In genomic region chr5:31452562-31452878, GRCm38 (mm10) we compare ENCODE assay signal across 8 mouse cellular contexts. TPM values are rescaled to one million over a fixed set of nuclear protein-coding genes. Genes with fewer than 3 reads are reported as not detected.
DNase-seq lines count a peak whose midpoint lies in the region; ATAC-seq and TF ChIP-seq lines count a peak whose summit lies in the region.

No protein-coding gene starts in this region.

- peak overlapping the region; percentile 59 for H3K9ac ChIP-seq in kidney, postnatal 0 days (ENCODE audit: low read depth, low read length)
- peak overlapping the region; percentile 83 for H3K9ac ChIP-seq in embryonic facial prominence, embryonic 13.5 days
- H3K9ac ChIP-seq in intestine, postnatal 0 days (ENCODE audit: low read depth, low read length) = peak overlapping the region; percentile 53

- no peak for TF ChIP-seq POLR2A in myocyte (IDR thresholded peaks at IDR 0.05; ENCODE audit: insufficient read length, low read depth)

- no peak overlapping the region for H3K27ac ChIP-seq in kidney, postnatal 0 days
- peak overlapping the region; percentile 60; the same call in 1 of the 2 replicates for H3K27ac ChIP-seq in embryonic facial prominence, embryonic 13.5 days
- H3K27ac ChIP-seq in intestine, postnatal 0 days (ENCODE audit: low read depth, low read length) = peak overlapping the region; percentile 76

- H3K4me3 ChIP-seq in kidney, postnatal 0 days (replicated peaks; ENCODE audit: low read depth, low read length) = peak overlapping the region; percentile 53
- peak overlapping the region; percentile 55 for H3K4me3 ChIP-seq in embryonic facial prominence, embryonic 13.5 days
- peak overlapping the region; percentile 51 for H3K4me3 ChIP-seq in intestine, postnatal 0 days (ENCODE audit: low read depth, low read length)
- peak overlapping the region; percentile 57 for H3K4me3 ChIP-seq in myocyte

- H3ac ChIP-seq in myocyte (ENCODE audit: control insufficient read depth, insufficient read length) = no peak overlapping the region

- no peak for TF ChIP-seq CTCF in kidney, postnatal 0 days (IDR thresholded peaks at IDR 0.05; ENCODE audit: low read depth)
- TF ChIP-seq CTCF in intestine, postnatal 0 days (IDR thresholded peaks at IDR 0.05; ENCODE audit: low read depth) = no peak

- peaks cover 40% of the 10 kb centered on the region for H3K79me2 ChIP-seq in myocyte (ENCODE audit: control insufficient read depth, insufficient read depth)

- H3K4me1 ChIP-seq in kidney, postnatal 0 days (replicated peaks; ENCODE audit: insufficient read depth, low read length) = 0 out of 2 replicates have a peak, but pooled peaks cover 9% of the 10 kb centered on the region
- peaks cover 13% of the 10 kb centered on the region for H3K4me1 ChIP-seq in embryonic facial prominence, embryonic 13.5 days
- no peaks in the 10 kb centered on the region for H3K4me1 ChIP-seq in intestine, postnatal 0 days (replicated peaks; ENCODE audit: control insufficient read depth, insufficient read depth, low read length)

- no peak for DNase-seq in kidney, postnatal 0 days (ENCODE audit: low spot score)
- no peak for DNase-seq in kidney, postnatal 4 days
- no peak for DNase-seq in cerebellum, postnatal 10 days
- no peak for DNase-seq in Muller cell, postnatal 12 days (ENCODE audit: inconsistent ontology term)
- no peak for DNase-seq in layer of hippocampus, postnatal 36 days

- H3K9me3 ChIP-seq in kidney, postnatal 0 days (replicated peaks; ENCODE audit: low read length) = no peaks in the 10 kb centered on the region
- no peaks in the 10 kb centered on the region for H3K9me3 ChIP-seq in embryonic facial prominence, embryonic 13.5 days
- no peaks in the 10 kb centered on the region for H3K9me3 ChIP-seq in intestine, postnatal 0 days (ENCODE audit: control insufficient read depth)

- ATAC-seq in kidney, postnatal 0 days (replicated peaks; ENCODE audit: low FRiP score, low read depth) = no peak
- ATAC-seq in embryonic facial prominence, embryonic 13.5 days (ENCODE audit: insufficient number of reproducible peaks, insufficient read depth, low FRiP score, low TSS enrichment, low read depth) = no peak
- ATAC-seq in intestine, postnatal 0 days = peak; percentile 16; the same call in 1 of the 2 replicates

- no peaks in the 10 kb centered on the region for H3K27me3 ChIP-seq in kidney, postnatal 0 days (ENCODE audit: insufficient read depth, low read length)
- no peaks in the 10 kb centered on the region for H3K27me3 ChIP-seq in embryonic facial prominence, embryonic 13.5 days
- H3K27me3 ChIP-seq in intestine, postnatal 0 days (replicated peaks; ENCODE audit: control insufficient read depth, insufficient read depth, low read length) = no peaks in the 10 kb centered on the region
- H3K27me3 ChIP-seq in myocyte (ENCODE audit: control insufficient read depth, insufficient read depth, insufficient read length) = no peaks in the 10 kb centered on the region

- WGBS in kidney, postnatal 0 days = 0% methylated on average over 11 of the region's 11 CpGs
- WGBS in embryonic facial prominence, embryonic 13.5 days = under 1% methylated on average over 11 of the region's 11 CpGs
- under 1% methylated on average over 11 of the region's 11 CpGs for WGBS in intestine, postnatal 0 days

- H3K36me3 ChIP-seq in kidney, postnatal 0 days (ENCODE audit: insufficient read depth, low read length) = no peaks in the 10 kb centered on the region
- peaks cover 2% of the 10 kb centered on the region; the same call in 1 of the 2 replicates for H3K36me3 ChIP-seq in embryonic facial prominence, embryonic 13.5 days
- H3K36me3 ChIP-seq in intestine, postnatal 0 days (ENCODE audit: control insufficient read depth, insufficient read depth) = no peaks in the 10 kb centered on the region
- H3K36me3 ChIP-seq in myocyte (ENCODE audit: control insufficient read depth, insufficient read depth) = no peaks in the 10 kb centered on the region

- H3K4me2 ChIP-seq in kidney, postnatal 0 days (ENCODE audit: low read length) = peak overlapping the region; percentile 76
- peak overlapping the region; percentile 87 for H3K4me2 ChIP-seq in embryonic facial prominence, embryonic 13.5 days
- H3K4me2 ChIP-seq in intestine, postnatal 0 days (replicated peaks; ENCODE audit: low read depth) = peak overlapping the region; percentile 74
- peak overlapping the region; percentile 90 for H3K4me2 ChIP-seq in myocyte (ENCODE audit: low read depth)

TF ChIP-seq in myocyte, 11 proteins besides CTCF, POLR2A, EP300 and RAD21:
- TF ChIP-seq POLR2AphosphoS2 (IDR thresholded peaks at IDR 0.05; ENCODE audit: insufficient read length, low read depth) (no peak), SRF (IDR thresholded peaks at IDR 0.05; ENCODE audit: control insufficient read depth, insufficient read length, low read depth) (no peak), TCF3 (IDR thresholded peaks at IDR 0.05; ENCODE audit: insufficient read length, low read depth) (no peak), MAX (IDR thresholded peaks at IDR 0.05; ENCODE audit: low read depth) (no peak), REST (IDR thresholded peaks at IDR 0.05; ENCODE audit: insufficient read depth, insufficient read length) (no peak), E2F4 (IDR thresholded peaks at IDR 0.05; ENCODE audit: insufficient read depth) (no peak), CEBPB (IDR thresholded peaks at IDR 0.05; ENCODE audit: insufficient read depth, poor library complexity, severe bottlenecking) (no peak), TCF12 (IDR thresholded peaks at IDR 0.05; ENCODE audit: insufficient read depth, poor library complexity, severe bottlenecking) (no peak), MYOD1 (IDR thresholded peaks at IDR 0.05; ENCODE audit: control insufficient read depth in 1 of 3, insufficient read length in 2 of 3, low read depth in 2 of 3) (no peak), MYOG (IDR thresholded peaks at IDR 0.05; ENCODE audit: control insufficient read depth in 1 of 3, insufficient read depth in 1 of 3, insufficient read length in 2 of 3, low read depth in 2 of 3) (no peak), USF1 (IDR thresholded peaks at IDR 0.05; ENCODE audit: low read depth) (no peak)

RNA-seq across cellular contexts. Expression of gene Zfp512, which starts 0.3 kb away (rescaled TPM):
- polyA plus RNA-seq in kidney, postnatal 0 days (2015; fragmentation: Nextera tagmentation; extraction: Ambion mirVana) = 26.5 and 31.3 TPM in 2 replicates
- polyA plus RNA-seq in embryonic facial prominence, embryonic 13.5 days (2015; fragmentation: Nextera tagmentation; extraction: Ambion mirVana) = 68.7 and 82.2 TPM in 2 replicates
- polyA plus RNA-seq in intestine, postnatal 0 days (2015; fragmentation: Nextera tagmentation; extraction: Ambion mirVana) = 9.3 and 10.2 TPM in 2 replicates
- polyA plus RNA-seq in myocyte (2012; fragmentation: generic; extraction: Trizol) = 12.8 TPM
- 10 to 100 TPM; 46.2 to 47.9 TPM for total RNA-seq in layer of hippocampus, postnatal 36 days (2021)

RNA-seq across cellular contexts. Expression of gene 4930548H24Rik, which starts 33.0 kb away (rescaled TPM):
- polyA plus RNA-seq in kidney, postnatal 0 days (2015; fragmentation: Nextera tagmentation; extraction: Ambion mirVana) = not detected in 2 replicates
- not detected in 2 replicates for polyA plus RNA-seq in embryonic facial prominence, embryonic 13.5 days (2015; fragmentation: Nextera tagmentation; extraction: Ambion mirVana)
- polyA plus RNA-seq in intestine, postnatal 0 days (2015; fragmentation: Nextera tagmentation; extraction: Ambion mirVana) = not detected in 2 replicates
- not detected for polyA plus RNA-seq in myocyte (2012; fragmentation: generic; extraction: Trizol)
- under 1 TPM in 1 of 2 experiments, not detected in 1; 0.20 TPM for total RNA-seq in layer of hippocampus, postnatal 36 days (2021)

RNA-seq across cellular contexts. Expression of gene Gpn1, which starts 42.0 kb away (rescaled TPM):
- 41.2 and 45.5 TPM in 2 replicates for polyA plus RNA-seq in kidney, postnatal 0 days (2015; fragmentation: Nextera tagmentation; extraction: Ambion mirVana)
- 70.6 and 75.4 TPM in 2 replicates for polyA plus RNA-seq in embryonic facial prominence, embryonic 13.5 days (2015; fragmentation: Nextera tagmentation; extraction: Ambion mirVana)
- polyA plus RNA-seq in intestine, postnatal 0 days (2015; fragmentation: Nextera tagmentation; extraction: Ambion mirVana) = 12.8 and 14.1 TPM in 2 replicates
- 19.1 TPM for polyA plus RNA-seq in myocyte (2012; fragmentation: generic; extraction: Trizol)
- total RNA-seq in layer of hippocampus, postnatal 36 days (2021) = 10 to 100 TPM; 32.5 to 34.0 TPM
